Mouse (Mus musculus) spleen, adult 2 months (tissue): Measurements from ENCODE around the gene Abcb6.

ENCODE experiments used
- CTCF ChIP-seq: fragments of 200-500 bp; IDR thresholded peaks from 2 replicates; pipeline ENCODE4 v1.5.1; 2011; ENCODE audit warnings: mild to moderate bottlenecking, inconsistent platforms; ENCODE audit not compliant: insufficient read depth, insufficient read length, insufficient replicate concordance; ENCODE audit errors: extremely low read depth
- POLR2A ChIP-seq: fragments of 200-500 bp; IDR thresholded peaks from 2 replicates; pipeline ENCODE4 v1.6.1; 2011; ENCODE audit warnings: low read depth, low read length, inconsistent platforms

GRCm38 (mm10) chr1:75212542-75212941, 32.4 kb upstream of the Abcb6 start:
- TF ChIP-seq POLR2A: no peak
- no peak for TF ChIP-seq CTCF
